Mouse (Mus musculus): ENCODE results near the gene Cfap74. TPM values are rescaled to one million over a fixed set of nuclear protein-coding genes. Genes with fewer than 3 reads are reported as not detected.
A peak's percentile ranks its signal among the peaks of the same experiment; 100 is the strongest.

Gene Cfap74
- polyA plus RNA-seq, 1 experiment = not detected

- H3K27ac ChIP-seq (ENCODE audit: insufficient read depth, low read depth, low read length) = no peak overlapping the region
- TF ChIP-seq CTCF (IDR thresholded peaks at IDR 0.05; ENCODE audit: insufficient read depth, low read depth, low read length) (no peak), POLR2A (IDR thresholded peaks at IDR 0.05; ENCODE audit: insufficient read depth, low read depth, low read length) (no peak)
- H3K4me1 ChIP-seq (ENCODE audit: control insufficient read depth, insufficient read depth, low read length) = peaks cover 15% of the 10 kb centered on the region
- WGBS = 79% methylated on average over 15 of the region's 15 CpGs
- no peak overlapping the region for H3K4me3 ChIP-seq (ENCODE audit: insufficient read depth, low read depth, low read length)
Measured at GRCm38 (mm10) chr4:155370737-155371715, 38.0 kb upstream of the Cfap74 start.

GRCm38 (mm10) chr4:155371797-155372735 is 36.9 kb upstream of the Cfap74 start:
- whole genome bisulfite sequencing = 81% methylated on average over 5 of the region's 5 CpGs
- no peak overlapping the region for H3K4me3 ChIP-seq (ENCODE audit: insufficient read depth, low read depth, low read length)
- H3K27ac ChIP-seq (ENCODE audit: insufficient read depth, low read depth, low read length) = no peak overlapping the region

GRCm38 (mm10) chr4:155381974-155382373 is 27.0 kb upstream of the Cfap74 start:
- Histone ChIP-seq H3K27ac (ENCODE audit: insufficient read depth, low read depth, low read length) (peak overlapping the region; percentile 90), H3K4me3 (ENCODE audit: insufficient read depth, low read depth, low read length) (no peak overlapping the region), H3K4me1 (ENCODE audit: control insufficient read depth, insufficient read depth, low read length) (peaks cover 22% of the 10 kb centered on the region)
- TF ChIP-seq CTCF (IDR thresholded peaks at IDR 0.05; ENCODE audit: insufficient read depth, low read depth, low read length) = no peak
- no peak for TF ChIP-seq POLR2A (IDR thresholded peaks at IDR 0.05; ENCODE audit: insufficient read depth, low read depth, low read length)
- 56% methylated on average over 7 of the region's 7 CpGs for WGBS

More at GRCm38 (mm10) chr4:155371797-155372735, 36.9 kb upstream of the Cfap74 start:
- no peak for TF ChIP-seq CTCF (IDR thresholded peaks at IDR 0.05; ENCODE audit: insufficient read depth, low read depth, low read length)
- peaks cover 15% of the 10 kb centered on the region for H3K4me1 ChIP-seq (ENCODE audit: control insufficient read depth, insufficient read depth, low read length)

- WGBS = 11% methylated on average over 9 of the region's 9 CpGs
- Histone ChIP-seq H3K4me3 (ENCODE audit: insufficient read depth, low read depth, low read length) (no peak overlapping the region), H3K27ac (ENCODE audit: insufficient read depth, low read depth, low read length) (peak overlapping the region; percentile 90), H3K4me1 (ENCODE audit: control insufficient read depth, insufficient read depth, low read length) (peaks cover 22% of the 10 kb centered on the region)
- TF ChIP-seq POLR2A (IDR thresholded peaks at IDR 0.05; ENCODE audit: insufficient read depth, low read depth, low read length) = no peak
- TF ChIP-seq CTCF (IDR thresholded peaks at IDR 0.05; ENCODE audit: insufficient read depth, low read depth, low read length) = no peak
Measured at GRCm38 (mm10) chr4:155382752-155383151, 26.2 kb upstream of the Cfap74 start.

- 79% methylated on average over 4 of the region's 4 CpGs for WGBS
- H3K4me1 ChIP-seq (ENCODE audit: control insufficient read depth, insufficient read depth, low read length) = peaks cover 22% of the 10 kb centered on the region
- TF ChIP-seq CTCF (IDR thresholded peaks at IDR 0.05; ENCODE audit: insufficient read depth, low read depth, low read length) = no peak
- TF ChIP-seq POLR2A (IDR thresholded peaks at IDR 0.05; ENCODE audit: insufficient read depth, low read depth, low read length) = no peak
- H3K4me3 ChIP-seq (ENCODE audit: insufficient read depth, low read depth, low read length) = no peak overlapping the region
- peak overlapping the region; percentile 90 for H3K27ac ChIP-seq (ENCODE audit: insufficient read depth, low read depth, low read length)
Measured at GRCm38 (mm10) chr4:155383326-155383725, 25.7 kb upstream of the Cfap74 start.

- Histone ChIP-seq H3K4me1 (ENCODE audit: control insufficient read depth, insufficient read depth, low read length) (peaks cover 20% of the 10 kb centered on the region), H3K27ac (ENCODE audit: insufficient read depth, low read depth, low read length) (no peak overlapping the region), H3K4me3 (ENCODE audit: insufficient read depth, low read depth, low read length) (no peak overlapping the region)
- WGBS = 73% methylated on average over 8 of the region's 8 CpGs
- TF ChIP-seq CTCF (IDR thresholded peaks at IDR 0.05; ENCODE audit: insufficient read depth, low read depth, low read length) (no peak), POLR2A (IDR thresholded peaks at IDR 0.05; ENCODE audit: insufficient read depth, low read depth, low read length) (no peak)
Measured at GRCm38 (mm10) chr4:155387166-155387565, 21.8 kb upstream of the Cfap74 start.

- TF ChIP-seq CTCF (IDR thresholded peaks at IDR 0.05; ENCODE audit: insufficient read depth, low read depth, low read length) (no peak), POLR2A (IDR thresholded peaks at IDR 0.05; ENCODE audit: insufficient read depth, low read depth, low read length) (no peak)
- peak overlapping the region; percentile 28 for H3K27ac ChIP-seq (ENCODE audit: insufficient read depth, low read depth, low read length)
- WGBS = 38% methylated on average over 5 of the region's 5 CpGs
- H3K4me1 ChIP-seq (ENCODE audit: control insufficient read depth, insufficient read depth, low read length) = peaks cover 12% of the 10 kb centered on the region
- H3K4me3 ChIP-seq (ENCODE audit: insufficient read depth, low read depth, low read length) = 0 out of 2 replicates have a peak overlapping the region, but pooled peaks have one; percentile 1
Measured at GRCm38 (mm10) chr4:155395471-155395870, 13.5 kb upstream of the Cfap74 start.

GRCm38 (mm10) chr4:155396751-155397150 is 12.2 kb upstream of the Cfap74 start:
- Histone ChIP-seq H3K4me1 (ENCODE audit: control insufficient read depth, insufficient read depth, low read length) (peaks cover 15% of the 10 kb centered on the region), H3K27ac (ENCODE audit: insufficient read depth, low read depth, low read length) (0 out of 2 replicates have a peak overlapping the region, but pooled peaks have one; percentile 29), H3K4me3 (ENCODE audit: insufficient read depth, low read depth, low read length) (peak overlapping the region; percentile 68)
- TF ChIP-seq CTCF (IDR thresholded peaks at IDR 0.05; ENCODE audit: insufficient read depth, low read depth, low read length) = no peak
- no peak for TF ChIP-seq POLR2A (IDR thresholded peaks at IDR 0.05; ENCODE audit: insufficient read depth, low read depth, low read length)
- 73% methylated on average over 4 of the region's 4 CpGs for WGBS

Data from olfactory bulb, adult 2 months (tissue).